In the genomic region with DNA sequence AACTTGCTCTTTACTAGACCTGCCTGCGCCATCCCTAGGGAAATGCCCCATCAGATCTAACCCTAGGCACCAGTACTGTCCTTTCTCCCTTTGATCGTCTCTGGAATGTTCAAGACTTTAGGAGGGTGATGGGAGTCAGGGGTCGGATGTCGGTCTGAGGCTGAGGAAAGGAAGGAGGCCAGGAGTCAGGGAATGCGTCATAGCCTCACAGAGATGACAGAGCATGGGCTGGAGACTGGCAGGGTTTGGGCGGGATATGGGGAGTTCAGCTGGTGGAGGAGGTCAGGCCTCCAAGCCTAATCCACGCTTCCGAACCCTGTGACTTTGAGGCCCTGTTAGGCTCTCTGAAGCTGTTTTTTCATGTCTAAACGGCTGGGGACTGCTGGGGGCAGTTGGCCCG, we compare ENCODE assay signal across 11 mouse cellular contexts. TPM values are rescaled to one million over a fixed set of nuclear protein-coding genes. Genes with fewer than 3 reads are reported as not detected.
DNase-seq lines count a peak whose midpoint lies in the region; ATAC-seq and TF ChIP-seq lines count a peak whose summit lies in the region.
"Had no signal": no experiment of that assay in that cellular context is flagged by ENCODE, and none has a peak within 500 bp of the region (broad histone marks: within the 10 kb centered on the region; RNA-seq: fewer than 3 reads in every experiment).

No protein-coding gene starts in this region.

- no peak for ATAC-seq in neural tube, embryonic 11.5 days (ENCODE audit: insufficient read depth, low FRiP score, low TSS enrichment)
- ATAC-seq in limb, embryonic 11.5 days (ENCODE audit: insufficient number of reproducible peaks, low FRiP score, low TSS enrichment, low read depth) = no peak
- ATAC-seq in stomach, postnatal 0 days (ENCODE audit: low FRiP score, low TSS enrichment) = peak; percentile 14; the same call in 1 of the 2 replicates

- H3K4me3 ChIP-seq in neural tube, embryonic 11.5 days (ENCODE audit: low read depth, low read length) = no peak overlapping the region
- 0 out of 2 replicates have a peak overlapping the region, but pooled peaks have one; percentile 66 for H3K4me3 ChIP-seq in limb, embryonic 11.5 days (ENCODE audit: low read depth, low read length)
- no peak overlapping the region for H3K4me3 ChIP-seq in stomach, postnatal 0 days (ENCODE audit: low read depth, low read length)

- no peak for TF ChIP-seq CTCF in stomach, postnatal 0 days (IDR thresholded peaks at IDR 0.05; ENCODE audit: low read depth)

- peak; percentile 49 for DNase-seq in cerebellum, adult 9-11 months
- DNase-seq in cerebellum, adult 11 months = no peak
- no peak for DNase-seq in neural tube, embryonic 11.5 days (ENCODE audit: low spot score)
- no peak for DNase-seq in neural tube, embryonic 10.5 days (ENCODE audit: extremely low spot score, low spot score)
- DNase-seq in limb, embryonic 11.5 days (ENCODE audit: low spot score) = no peak
- DNase-seq in stomach, postnatal 0 days (ENCODE audit: low spot score) = no peak
- DNase-seq in left cerebral cortex, postnatal 25 days (ENCODE audit: low spot score in 2 of 2) = no peak
- DNase-seq in cerebellum, postnatal 4 days (ENCODE audit: low spot score in 2 of 2) = no peak
- DNase-seq: heart, postnatal 4 days; thymus, postnatal 25 days had no signal

- peaks cover 11% of the 10 kb centered on the region for H3K4me1 ChIP-seq in neural tube, embryonic 11.5 days (ENCODE audit: control insufficient read depth, insufficient read depth, low read length)
- H3K4me1 ChIP-seq in limb, embryonic 11.5 days (ENCODE audit: control insufficient read depth, insufficient read depth, low read length) = peaks cover 13% of the 10 kb centered on the region
- H3K4me1 ChIP-seq in stomach, postnatal 0 days (replicated peaks; ENCODE audit: control insufficient read depth, insufficient read depth) = 0 out of 2 replicates have a peak, but pooled peaks cover 3% of the 10 kb centered on the region

- no peaks in the 10 kb centered on the region for H3K36me3 ChIP-seq in neural tube, embryonic 11.5 days (ENCODE audit: control insufficient read depth, insufficient read depth, low read length)
- H3K36me3 ChIP-seq in limb, embryonic 11.5 days (ENCODE audit: control insufficient read depth, insufficient read depth, low read length) = no peaks in the 10 kb centered on the region
- no peaks in the 10 kb centered on the region for H3K36me3 ChIP-seq in stomach, postnatal 0 days (ENCODE audit: control insufficient read depth, insufficient read depth, low read length)

- intact Hi-C loops in left cerebral cortex, postnatal 25 days (cut with DNase I) = loop anchor here (2.0 to 5.0 kb wide), 2 partner anchors 205 to 271 kb away; no protein-coding TSS in a partner anchor

- no peak overlapping the region for H3K27ac ChIP-seq in neural tube, embryonic 11.5 days (ENCODE audit: low read depth, low read length)
- H3K27ac ChIP-seq in limb, embryonic 11.5 days (replicated peaks; ENCODE audit: low read depth, low read length) = no peak overlapping the region
- H3K27ac ChIP-seq in stomach, postnatal 0 days (replicated peaks) = no peak overlapping the region
- H3K27ac ChIP-seq: liver, embryonic 14.5 days had no signal

- H3K27me3 ChIP-seq in neural tube, embryonic 11.5 days (ENCODE audit: control insufficient read depth, insufficient read depth, low read length) = peaks cover 25% of the 10 kb centered on the region
- H3K27me3 ChIP-seq in limb, embryonic 11.5 days (ENCODE audit: control insufficient read depth, insufficient read depth, low read length) = peaks cover 22% of the 10 kb centered on the region
- peaks cover 2% of the 10 kb centered on the region; the same call in 1 of the 2 replicates for H3K27me3 ChIP-seq in stomach, postnatal 0 days (ENCODE audit: control insufficient read depth, insufficient read depth, low read length)

- H3K9me3 ChIP-seq in neural tube, embryonic 11.5 days (ENCODE audit: control insufficient read depth, low read length) = no peaks in the 10 kb centered on the region
- H3K9me3 ChIP-seq in limb, embryonic 11.5 days (ENCODE audit: control insufficient read depth, low read length) = no peaks in the 10 kb centered on the region
- H3K9me3 ChIP-seq in stomach, postnatal 0 days (ENCODE audit: control insufficient read depth, low read length) = no peaks in the 10 kb centered on the region

- TF ChIP-seq EP300 in stomach, postnatal 0 days (optimal IDR thresholded peaks at IDR 0.05) = no peak

- 5% methylated on average over 10 of the region's 10 CpGs for WGBS in neural tube, embryonic 11.5 days
- WGBS in limb, embryonic 11.5 days = 5% methylated on average over 10 of the region's 10 CpGs
- WGBS in stomach, postnatal 0 days = 22% methylated on average over 10 of the region's 10 CpGs

- no peak overlapping the region for H3K9ac ChIP-seq in neural tube, embryonic 11.5 days (ENCODE audit: low read length)
- H3K9ac ChIP-seq in limb, embryonic 11.5 days (ENCODE audit: low read length) = no peak overlapping the region
- H3K9ac ChIP-seq in stomach, postnatal 0 days (ENCODE audit: low read length) = no peak overlapping the region
- H3K9ac ChIP-seq: liver, embryonic 14.5 days had no signal

- H3K4me2 ChIP-seq in neural tube, embryonic 11.5 days (ENCODE audit: low read depth) = peak overlapping the region; percentile 99; the same call in 1 of the 2 replicates
- peak overlapping the region; percentile 95; the same call in 1 of the 2 replicates for H3K4me2 ChIP-seq in limb, embryonic 11.5 days (ENCODE audit: low read depth, severe bottlenecking)
- H3K4me2 ChIP-seq in stomach, postnatal 0 days (replicated peaks; ENCODE audit: low read depth) = peak overlapping the region; percentile 98; the same call in 1 of the 2 replicates

RNA-seq across cellular contexts. Expression of a gene that starts 1.3 kb away (rescaled TPM):
- 0.45 and 0.49 TPM in 2 replicates for polyA plus RNA-seq in neural tube, embryonic 11.5 days (2014; fragmentation: Nextera tagmentation; extraction: Ambion mirVana)
- polyA plus RNA-seq in limb, embryonic 11.5 days (2014; fragmentation: Nextera tagmentation; extraction: Ambion mirVana) = 0.33 and 0.47 TPM in 2 replicates
- 0.11 and 0.19 TPM in 2 replicates for polyA plus RNA-seq in stomach, postnatal 0 days (2015; fragmentation: Nextera tagmentation; extraction: Ambion mirVana)
- 10 to 100 TPM; 10.1 to 13.0 TPM for total RNA-seq in left cerebral cortex, postnatal 25 days (2021)
- polyA plus RNA-seq: liver, embryonic 14.5 days had no signal

RNA-seq across cellular contexts. Expression of a gene that starts 1.7 kb away (rescaled TPM):
- polyA plus RNA-seq in neural tube, embryonic 11.5 days (2014; fragmentation: Nextera tagmentation; extraction: Ambion mirVana) = 0.32 and 0.62 TPM in 2 replicates
- 1.8 and 2.4 TPM in 2 replicates for polyA plus RNA-seq in limb, embryonic 11.5 days (2014; fragmentation: Nextera tagmentation; extraction: Ambion mirVana)
- polyA plus RNA-seq in stomach, postnatal 0 days (2015; fragmentation: Nextera tagmentation; extraction: Ambion mirVana) = 5.3 and 6.5 TPM in 2 replicates
- 1 to 10 TPM; 5.3 to 6.9 TPM for total RNA-seq in left cerebral cortex, postnatal 25 days (2021)
- total RNA-seq: heart, postnatal 4 days had no signal

RNA-seq across cellular contexts. Expression of a gene that starts 27.0 kb away (rescaled TPM):
- 1.5 and 2.7 TPM in 2 replicates for polyA plus RNA-seq in neural tube, embryonic 11.5 days (2014; fragmentation: Nextera tagmentation; extraction: Ambion mirVana)
- 0.98 and 1.7 TPM in 2 replicates for polyA plus RNA-seq in limb, embryonic 11.5 days (2014; fragmentation: Nextera tagmentation; extraction: Ambion mirVana)
- polyA plus RNA-seq in stomach, postnatal 0 days (2015; fragmentation: Nextera tagmentation; extraction: Ambion mirVana) = 17.6 and 21.5 TPM in 2 replicates
- total RNA-seq in left cerebral cortex, postnatal 25 days (2021) = 1 to 10 TPM; 4.7 to 5.3 TPM

RNA-seq across cellular contexts. Expression of a gene that starts 49.3 kb away (rescaled TPM):
- polyA plus RNA-seq in neural tube, embryonic 11.5 days (2014; fragmentation: Nextera tagmentation; extraction: Ambion mirVana) = 1.2 and 1.4 TPM in 2 replicates
- polyA plus RNA-seq in limb, embryonic 11.5 days (2014; fragmentation: Nextera tagmentation; extraction: Ambion mirVana) = 1.4 and 1.5 TPM in 2 replicates
- 93.5 and 109 TPM in 2 replicates for polyA plus RNA-seq in stomach, postnatal 0 days (2015; fragmentation: Nextera tagmentation; extraction: Ambion mirVana)
- 1 to 10 TPM in 1 of 2 experiments, under 1 TPM in 1; 0.98 to 1.2 TPM for total RNA-seq in left cerebral cortex, postnatal 25 days (2021)
